Mouse (Mus musculus): Measurements from ENCODE around the gene Trub1. TPM values are rescaled to one million over a fixed set of nuclear protein-coding genes. Genes with fewer than 3 reads are reported as not detected.

Trub1 gene
- polyA plus RNA-seq, 1 experiment, result 14.0 TPM

DNA sequence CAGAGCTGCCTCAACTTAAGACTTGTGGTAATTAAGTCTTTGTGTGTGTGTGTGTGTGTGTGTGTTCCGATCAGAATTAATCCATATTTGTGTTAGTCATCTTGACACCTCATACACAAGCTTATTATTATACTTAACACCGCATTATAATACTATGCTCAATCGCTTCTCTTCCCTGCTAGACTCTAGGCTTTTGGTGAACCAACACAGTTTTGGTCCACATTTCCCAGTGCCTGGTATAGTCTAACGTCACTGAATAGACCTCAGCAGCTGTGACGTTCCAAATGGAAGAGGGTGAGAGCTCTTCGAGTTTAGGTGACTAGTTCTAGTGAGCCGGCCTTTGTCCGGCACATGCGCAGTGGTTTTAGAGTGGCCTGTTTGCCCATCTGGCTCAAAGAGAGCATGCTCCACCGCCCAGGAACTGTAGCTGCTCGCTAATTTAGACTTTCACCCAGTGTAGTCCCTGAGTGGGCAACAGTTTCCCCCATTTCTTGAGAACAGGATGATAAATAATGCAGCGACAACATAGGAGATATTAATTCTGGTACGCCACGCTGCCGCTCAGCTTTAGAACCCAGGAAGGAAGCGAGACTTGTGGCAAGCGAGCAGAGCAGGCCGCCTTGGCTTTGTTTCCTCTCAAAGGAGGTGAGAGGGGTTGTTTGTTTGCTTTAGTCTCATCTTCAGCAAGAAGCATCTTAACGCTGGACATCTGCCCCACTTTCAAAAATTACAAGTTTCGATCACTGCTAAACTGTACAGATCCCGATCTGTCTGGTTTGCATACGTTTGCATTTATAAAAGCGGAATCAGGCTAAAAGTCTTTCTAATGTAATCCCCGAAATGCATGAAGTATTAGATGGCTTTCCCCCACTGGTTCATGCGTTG lies 52.6 kb downstream of the Trub1 start:
- no peak for TF ChIP-seq GATA1 (IDR thresholded peaks at IDR 0.05; ENCODE audit: low read length)

DNA sequence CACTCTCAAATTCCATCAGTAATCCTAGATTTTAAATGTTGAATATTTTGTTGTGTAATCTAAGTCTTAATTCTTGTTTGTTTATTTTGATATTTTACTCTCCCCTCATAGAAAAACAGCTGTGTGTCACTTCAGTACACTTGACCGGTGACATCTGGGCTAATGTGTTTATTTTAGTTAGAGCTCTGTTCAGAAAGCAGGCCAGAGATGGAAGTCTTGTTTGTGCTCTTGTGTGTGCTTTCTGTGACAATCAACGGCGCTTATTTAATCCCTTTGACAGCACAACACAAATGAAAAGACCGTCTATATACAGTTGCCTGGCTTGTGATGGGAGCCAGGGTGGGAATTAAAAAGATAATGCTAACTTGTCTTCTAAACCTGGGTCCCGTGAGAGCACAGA lies 53.9 kb downstream of the Trub1 start:
- no peak for TF ChIP-seq GATA1 (IDR thresholded peaks at IDR 0.05; ENCODE audit: low read length)

- TF ChIP-seq GATA1 (IDR thresholded peaks at IDR 0.05; ENCODE audit: low read length), result no peak
Measured at GRCm38 (mm10) chr19:57508261-57508788, 55.6 kb downstream of the Trub1 start.

GRCm38 (mm10) chr19:57509758-57510319 lies 57.1 kb downstream of the Trub1 start:
- TF ChIP-seq GATA1 (IDR thresholded peaks at IDR 0.05; ENCODE audit: low read length), result no peak

DNA sequence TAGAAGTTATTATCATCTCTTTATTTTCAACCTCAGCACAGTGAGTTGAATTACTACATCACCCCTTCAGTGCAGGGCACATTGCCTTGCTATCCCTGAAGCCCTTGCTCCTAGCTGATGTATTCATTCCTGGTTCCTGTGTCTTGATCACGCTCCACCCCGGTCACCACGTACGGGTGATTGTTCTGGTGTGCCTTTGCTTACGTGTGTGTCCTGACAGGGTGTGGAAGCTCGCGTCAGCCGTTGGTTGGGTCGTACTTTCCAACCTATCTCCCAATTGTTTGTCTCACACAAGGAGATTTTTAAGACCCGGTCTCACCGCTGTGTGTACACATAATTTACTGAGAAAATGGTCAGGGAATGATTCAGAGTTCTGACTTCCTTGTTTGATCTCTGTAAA lies 58.1 kb downstream of the Trub1 start:
- no peak for TF ChIP-seq GATA1 (IDR thresholded peaks at IDR 0.05; ENCODE audit: low read length)

- TF ChIP-seq GATA1 (IDR thresholded peaks at IDR 0.05; ENCODE audit: low read length), result no peak
Measured at GRCm38 (mm10) chr19:57513123-57513522, 60.4 kb downstream of the Trub1 start.

DNA sequence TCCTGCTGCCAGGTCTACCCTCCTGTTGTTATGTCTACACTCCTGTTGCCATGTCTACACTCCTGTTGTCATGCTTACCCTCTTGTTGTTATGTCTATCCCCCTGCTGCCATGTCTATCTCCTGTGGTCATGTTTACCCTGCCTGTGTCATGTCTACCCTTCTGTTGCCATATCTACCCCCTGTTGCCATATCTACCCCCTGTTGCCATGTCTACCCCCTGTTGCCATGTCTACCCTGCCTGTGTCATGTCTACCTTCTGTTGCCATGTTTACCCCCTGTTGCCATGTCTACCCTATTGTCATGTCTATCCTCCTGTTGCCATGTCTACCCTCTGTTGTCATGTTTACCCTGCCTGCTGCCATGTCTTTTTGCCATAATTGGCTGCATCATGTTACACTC lies 69.0 kb downstream of the Trub1 start:
- TF ChIP-seq GATA1 (IDR thresholded peaks at IDR 0.05; ENCODE audit: low read length), result no peak

GRCm38 (mm10) chr19:57523363-57523762 lies 70.7 kb downstream of the Trub1 start:
- no peak for TF ChIP-seq GATA1 (IDR thresholded peaks at IDR 0.05; ENCODE audit: low read length)

- TF ChIP-seq GATA1 (IDR thresholded peaks at IDR 0.05; ENCODE audit: low read length), result no peak
Measured at GRCm38 (mm10) chr19:57525693-57526092, 73.0 kb downstream of the Trub1 start.

- no peak for TF ChIP-seq GATA1 (IDR thresholded peaks at IDR 0.05; ENCODE audit: low read length)
Measured at GRCm38 (mm10) chr19:57530212-57530611, 77.5 kb downstream of the Trub1 start.

- no peak for TF ChIP-seq GATA1 (IDR thresholded peaks at IDR 0.05; ENCODE audit: low read length)
Measured at GRCm38 (mm10) chr19:57534262-57534661, 81.5 kb downstream of the Trub1 start.

- TF ChIP-seq GATA1 (IDR thresholded peaks at IDR 0.05; ENCODE audit: low read length), result no peak
Measured at GRCm38 (mm10) chr19:57536512-57536911, 83.8 kb downstream of the Trub1 start.

GRCm38 (mm10) chr19:57537510-57538182 lies 84.9 kb downstream of the Trub1 start:
- no peak for TF ChIP-seq GATA1 (IDR thresholded peaks at IDR 0.05; ENCODE audit: low read length)

- TF ChIP-seq GATA1 (IDR thresholded peaks at IDR 0.05; ENCODE audit: low read length), result no peak
Measured at GRCm38 (mm10) chr19:57540118-57540517, 87.4 kb downstream of the Trub1 start.

Other genes with a start within 250 kb of the Trub1 start
- gene Ablim1, start 138.0 kb upstream of the Trub1 start, polyA plus RNA-seq (2012), result 0.05 and 0.14 TPM in 2 replicates
- gene Fam160b1, start 92.2 kb upstream of the Trub1 start, polyA plus RNA-seq (2012), result 5.6 TPM in 2 replicates
- gene Atrnl1, start 158.1 kb downstream of the Trub1 start, polyA plus RNA-seq (2012), result 0.62 and 0.65 TPM in 2 replicates